Mouse (Mus musculus) intestine, embryonic 14.5 days (tissue): ENCODE data around the gene Stpg4. TPM values are rescaled to one million over a fixed set of nuclear protein-coding genes. Genes with fewer than 3 reads are reported as not detected.

ENCODE experiments used
- ATAC-seq: fragments of 200-750 bp; cut with Nextera tagmentation; replicated peaks from 2 replicates; pipeline ENCODE4 v1.8.0; 2017; ENCODE audit warnings: low read depth, moderate number of reproducible peaks, moderate TSS enrichment, moderate library complexity; ENCODE audit not compliant: low FRiP score, low TSS enrichment
- DNase-seq: peaks from one replicate; pipeline ENCODE4 v3.0.0-alpha.2; 2018; ENCODE audit warnings: low spot score
- H3K27ac ChIP-seq: fragments of 300-500 bp; sonication (generic); 2 replicates; pipeline ENCODE4 v1.5.1; 2014; ENCODE audit warnings: low read depth, mild to moderate bottlenecking, control low read depth
- H3K27me3 ChIP-seq: fragments of 300-500 bp; sonication (generic); replicated peaks from 2 replicates; pipeline ENCODE4 v1.6.1; 2014; ENCODE audit warnings: low read length, control low read depth; ENCODE audit not compliant: control insufficient read depth, insufficient read depth
- H3K36me3 ChIP-seq: fragments of 300-500 bp; sonication (generic); 2 replicates; pipeline ENCODE4 v1.6.1; 2014; ENCODE audit warnings: low read length, control low read depth; ENCODE audit not compliant: control insufficient read depth, insufficient read depth
- H3K4me1 ChIP-seq: fragments of 300-500 bp; sonication (generic); replicated peaks from 2 replicates; pipeline ENCODE4 v1.6.1; 2014; ENCODE audit warnings: low read length, control low read depth, mixed read lengths; ENCODE audit not compliant: control insufficient read depth, insufficient read depth
- H3K4me2 ChIP-seq: fragments of 300-500 bp; sonication (generic); 2 replicates; pipeline ENCODE4 v1.6.1; 2014; ENCODE audit warnings: low read length
- H3K4me3 ChIP-seq: fragments of 300-500 bp; sonication (generic); 2 replicates; pipeline ENCODE4 v1.5.1; 2014; ENCODE audit warnings: low read depth, low read length, control low read depth, mixed read lengths
- H3K9ac ChIP-seq: fragments of 300-500 bp; sonication (generic); 2 replicates; pipeline ENCODE4 v1.6.1; 2014; ENCODE audit warnings: mild to moderate bottlenecking, low read length
- H3K9me3 ChIP-seq: fragments of 300-500 bp; sonication (generic); 2 replicates; pipeline ENCODE4 v1.6.1; 2016; ENCODE audit warnings: low read length, control low read depth; ENCODE audit not compliant: control insufficient read depth
- WGBS: fragments of 180-500 bp; shearing (Covaris S2); extraction: QIAGEN DNeasy Blood & Tissue Kit; methylation state at CpG from one replicate; pipeline ENCODE4 v1.1.7; 2014; 5-methylcytosine and 5-hydroxymethylcytosine counted together
- polyA plus RNA-seq: library from polyadenylated mRNA; unstranded; fragments of >200 nt; fragmentation: Nextera tagmentation; extraction: Ambion mirVana; gene quantifications from 2 replicates; pipeline ENCODE4 v1.2.1, GENCODE M21; 2014

Gene Stpg4
- polyA plus RNA-seq, 1 experiment from 2014 or later: not detected

- WGBS: 44% methylated on average over 16 of the region's 16 CpGs
- Histone ChIP-seq H3K9me3 (no peaks in the 10 kb centered on the region), H3K4me1 (peaks cover 38% of the 10 kb centered on the region), H3K36me3 (no peaks in the 10 kb centered on the region), H3K4me3 (no peak overlapping the region), H3K4me2 (no peak overlapping the region), H3K9ac (no peak overlapping the region), H3K27ac (peak overlapping the region; percentile 71), H3K27me3 (no peaks in the 10 kb centered on the region)
- DNase-seq: peak; percentile 67
- ATAC-seq: 0 out of 2 replicates have a peak, but pooled peaks have one; percentile 24
Observed at GRCm38 (mm10) chr17:87378354-87379159, 49.0 kb downstream of the Stpg4 start.

DNA sequence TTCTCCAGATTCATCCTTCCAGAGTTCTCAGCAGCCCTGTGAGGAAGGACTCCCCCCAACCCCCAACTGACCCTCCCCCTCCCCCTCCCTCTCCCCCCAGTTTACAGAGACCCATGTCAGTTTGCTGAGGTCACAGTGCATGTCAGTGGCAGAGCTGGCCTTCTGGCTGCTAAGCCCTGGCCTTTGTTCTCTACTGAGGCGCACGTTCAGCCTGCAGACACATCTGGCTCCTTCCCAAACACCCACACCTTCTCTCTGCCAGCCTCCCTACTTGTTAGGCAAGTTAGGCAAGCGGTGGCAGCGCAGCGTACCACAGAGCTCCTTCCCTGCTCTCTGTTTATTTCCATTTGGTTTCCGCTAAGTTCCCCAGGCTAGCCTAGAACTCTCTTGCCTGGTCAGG lies 50.0 kb downstream of the Stpg4 start:
- 74% methylated on average over 6 of the region's 6 CpGs for WGBS
- Histone ChIP-seq H3K4me1 (peaks cover 38% of the 10 kb centered on the region), H3K27ac (no peak overlapping the region), H3K4me2 (no peak overlapping the region), H3K9me3 (no peaks in the 10 kb centered on the region), H3K36me3 (no peaks in the 10 kb centered on the region), H3K27me3 (no peaks in the 10 kb centered on the region), H3K4me3 (no peak overlapping the region), H3K9ac (no peak overlapping the region)
- DNase-seq: no peak
- no peak for ATAC-seq

GRCm38 (mm10) chr17:87376831-87377471 lies 50.6 kb downstream of the Stpg4 start:
- DNase-seq (no peak), ATAC-seq (no peak)
- 85% methylated on average over 6 of the region's 6 CpGs for WGBS
- Histone ChIP-seq H3K9me3 (no peaks in the 10 kb centered on the region), H3K4me2 (no peak overlapping the region), H3K27ac (peak overlapping the region; percentile 86), H3K27me3 (no peaks in the 10 kb centered on the region), H3K4me1 (peaks cover 38% of the 10 kb centered on the region), H3K4me3 (no peak overlapping the region), H3K9ac (no peak overlapping the region), H3K36me3 (no peaks in the 10 kb centered on the region)

DNA sequence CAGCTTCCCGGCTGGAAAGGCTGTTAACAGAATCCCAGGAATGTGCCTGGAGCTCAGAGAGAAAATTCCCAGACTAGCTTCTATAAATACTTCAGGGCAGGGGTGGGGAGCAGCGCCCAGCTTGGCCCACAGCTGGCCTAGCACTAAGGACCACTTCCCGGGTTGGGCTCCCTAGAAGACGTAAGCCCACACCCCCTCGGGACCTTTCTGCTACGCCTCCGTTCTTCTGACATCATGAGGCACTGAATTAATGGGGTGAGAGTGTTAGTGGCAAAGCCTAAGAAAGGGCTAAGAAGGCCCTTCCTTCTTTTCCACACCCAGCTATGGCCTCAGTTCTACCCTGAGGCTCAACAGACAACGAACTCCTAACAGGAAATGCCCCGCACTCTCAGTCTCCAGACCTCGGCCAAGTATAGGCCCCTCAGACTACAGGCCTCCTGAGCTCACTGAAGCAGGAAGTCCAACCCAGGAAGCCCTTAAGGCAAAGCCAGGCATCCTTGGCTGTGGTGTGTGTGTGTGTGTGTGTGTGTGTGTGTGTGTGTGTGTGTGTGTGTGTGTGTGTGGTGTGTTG lies 51.5 kb downstream of the Stpg4 start:
- ATAC-seq (peak; percentile 49; the same call in 1 of the 2 replicates), DNase-seq (peak; percentile 65)
- Histone ChIP-seq H3K27ac (peak overlapping the region; percentile 86), H3K4me2 (no peak overlapping the region), H3K27me3 (no peaks in the 10 kb centered on the region), H3K36me3 (no peaks in the 10 kb centered on the region), H3K9me3 (no peaks in the 10 kb centered on the region), H3K9ac (no peak overlapping the region), H3K4me3 (no peak overlapping the region), H3K4me1 (peaks cover 38% of the 10 kb centered on the region)
- 24% methylated on average over 10 of the region's 10 CpGs for WGBS

- Histone ChIP-seq H3K27ac (no peak overlapping the region), H3K4me2 (no peak overlapping the region), H3K9me3 (no peaks in the 10 kb centered on the region), H3K9ac (no peak overlapping the region), H3K36me3 (no peaks in the 10 kb centered on the region), H3K4me3 (no peak overlapping the region), H3K27me3 (no peaks in the 10 kb centered on the region), H3K4me1 (peaks cover 25% of the 10 kb centered on the region)
- DNase-seq (no peak), ATAC-seq (no peak)
- 86% methylated on average over 9 of the region's 9 CpGs for WGBS
Observed at GRCm38 (mm10) chr17:87373327-87373726, 54.2 kb downstream of the Stpg4 start.

DNA sequence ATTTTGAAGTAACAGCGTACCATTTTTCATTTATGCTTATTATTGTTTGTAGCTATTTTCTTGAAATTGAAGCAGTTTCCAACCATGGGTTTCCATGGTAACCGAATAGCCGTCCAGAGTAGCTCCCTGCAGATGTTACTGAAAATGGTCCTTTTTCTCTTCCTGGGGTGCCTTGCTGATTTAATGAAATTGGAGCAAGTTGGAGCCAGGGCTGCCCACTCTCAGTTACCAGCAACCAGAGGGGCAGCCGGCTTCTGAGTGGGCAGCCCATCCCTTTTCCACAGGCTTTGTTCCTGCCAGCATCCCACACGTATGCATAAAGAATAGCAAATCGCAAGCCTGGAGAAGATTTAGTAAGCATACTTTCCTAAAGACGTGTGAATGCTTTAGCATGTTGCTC lies 55.4 kb downstream of the Stpg4 start:
- no peaks in the 10 kb centered on the region for H3K36me3 ChIP-seq
- ATAC-seq (no peak), DNase-seq (no peak)
- H3K27ac ChIP-seq: no peak overlapping the region
- H3K4me1 ChIP-seq: peaks cover 18% of the 10 kb centered on the region
- no peaks in the 10 kb centered on the region for H3K27me3 ChIP-seq
- no peak overlapping the region for H3K4me3 ChIP-seq
- no peak overlapping the region for H3K9ac ChIP-seq
- WGBS: 86% methylated on average over 7 of the region's 7 CpGs
- H3K9me3 ChIP-seq: no peaks in the 10 kb centered on the region
- H3K4me2 ChIP-seq: no peak overlapping the region

- WGBS: 68% methylated on average over 18 of the region's 18 CpGs
- Histone ChIP-seq H3K9me3 (no peaks in the 10 kb centered on the region), H3K4me1 (peaks cover 12% of the 10 kb centered on the region), H3K4me3 (no peak overlapping the region), H3K9ac (no peak overlapping the region), H3K27me3 (no peaks in the 10 kb centered on the region), H3K27ac (no peak overlapping the region), H3K36me3 (no peaks in the 10 kb centered on the region), H3K4me2 (no peak overlapping the region)
- DNase-seq (no peak), ATAC-seq (no peak)
Observed at GRCm38 (mm10) chr17:87369270-87369759, 58.2 kb downstream of the Stpg4 start.

GRCm38 (mm10) chr17:87368481-87368880 lies 59.1 kb downstream of the Stpg4 start:
- H3K9ac ChIP-seq: no peak overlapping the region
- no peaks in the 10 kb centered on the region for H3K36me3 ChIP-seq
- H3K4me1 ChIP-seq: peaks cover 12% of the 10 kb centered on the region
- no peak for ATAC-seq
- no peak overlapping the region for H3K27ac ChIP-seq
- 93% methylated on average over 10 of the region's 10 CpGs for WGBS
- no peak for DNase-seq
- H3K4me2 ChIP-seq: no peak overlapping the region
- no peaks in the 10 kb centered on the region for H3K9me3 ChIP-seq
- H3K4me3 ChIP-seq: no peak overlapping the region
- H3K27me3 ChIP-seq: no peaks in the 10 kb centered on the region
